Mouse (Mus musculus): ENCODE measurements around the gene Gm9844.
A peak's percentile ranks its signal among the peaks of the same experiment; 100 is the strongest.
"Not testable (repeated sequence)": the region's sequence is repeated elsewhere in the genome, so short reads cannot be mapped to it uniquely, and the experiment has no call there.

Gene Gm9844

GRCm38 (mm10) chr7:24861913-24862312, at the start of gene Gm9844:
TSS of gene Gm9844 (plus strand) at chr7:24862213.
- DNase-seq = no peak

DNA sequence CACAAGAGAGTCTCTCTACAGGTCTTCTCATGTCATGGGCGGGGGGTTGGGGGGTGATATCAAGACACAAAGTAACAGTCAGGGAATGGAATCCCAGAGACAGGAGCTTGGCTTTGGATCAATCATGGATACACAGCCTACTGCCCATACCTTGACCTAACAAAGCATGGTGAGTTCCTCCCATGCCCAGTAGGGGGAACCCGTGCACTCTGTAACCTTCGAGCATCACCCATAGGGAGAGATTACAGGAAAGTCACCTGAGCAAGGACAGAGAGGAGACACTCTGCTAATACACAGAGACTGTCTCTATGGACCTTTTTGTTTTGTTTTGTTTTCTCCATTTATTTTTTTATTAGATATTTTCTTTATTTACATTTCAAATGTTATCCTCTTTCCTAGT, 44.5 kb upstream of the Gm9844 start:
- peak; percentile 83 to 85 for DNase-seq

- no peak for DNase-seq
Observed at GRCm38 (mm10) chr7:24824452-24824851, 37.6 kb upstream of the Gm9844 start.

DNA sequence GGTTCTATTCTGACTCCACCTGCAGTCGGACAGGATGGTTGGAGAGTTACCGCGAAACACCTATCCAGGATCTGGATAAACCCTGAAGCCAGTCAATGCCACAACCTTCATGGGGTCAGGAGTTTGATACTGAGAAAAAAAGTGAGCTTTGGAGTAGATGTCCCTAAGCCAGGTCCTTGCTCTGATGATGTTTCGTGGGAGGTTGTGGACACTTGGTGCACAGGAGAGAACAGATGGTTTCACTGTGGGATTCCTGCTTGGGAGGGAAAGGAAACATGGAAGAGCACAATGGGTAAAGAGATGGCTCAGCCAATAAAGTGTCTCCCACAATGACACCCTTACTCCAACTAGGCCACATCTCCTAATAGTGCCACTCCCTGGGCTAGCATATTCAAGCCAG, 34.8 kb upstream of the Gm9844 start:
- DNase-seq = no peak

DNA sequence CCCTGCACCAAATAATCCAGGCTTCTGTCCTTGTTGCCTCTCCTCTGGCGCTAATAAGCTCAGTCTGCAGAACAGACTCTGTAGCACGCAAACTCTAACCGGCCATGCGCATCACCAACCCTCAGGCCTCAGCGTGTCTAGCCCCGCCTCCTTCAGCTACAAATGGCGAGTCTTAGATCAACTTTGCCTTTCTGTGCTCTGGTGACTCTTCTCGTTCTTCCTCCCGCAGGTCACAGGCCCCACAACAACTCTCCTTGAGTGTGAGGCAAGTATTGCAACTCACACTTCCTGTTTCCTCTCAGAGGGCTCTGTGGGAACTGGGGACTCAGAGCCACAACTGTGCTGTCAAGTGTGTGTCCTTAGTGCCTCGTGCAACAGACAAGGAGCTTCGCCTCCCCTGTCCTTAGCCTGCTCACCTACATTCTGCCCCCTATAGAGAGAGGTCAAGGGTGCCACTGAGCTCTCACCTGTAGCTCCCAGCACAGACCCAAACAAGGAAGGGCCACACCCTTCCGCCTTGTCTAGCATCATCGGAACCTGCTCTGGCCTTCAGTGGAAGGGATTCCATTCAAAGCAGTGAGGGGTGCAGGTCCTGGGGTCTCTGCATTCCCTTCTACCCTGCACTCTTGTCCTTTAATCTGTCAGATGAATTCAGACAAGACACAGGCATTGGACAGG, 23.1 kb upstream of the Gm9844 start:
- DNase-seq = peak in 1 of 2 experiments; percentile 32

DNA sequence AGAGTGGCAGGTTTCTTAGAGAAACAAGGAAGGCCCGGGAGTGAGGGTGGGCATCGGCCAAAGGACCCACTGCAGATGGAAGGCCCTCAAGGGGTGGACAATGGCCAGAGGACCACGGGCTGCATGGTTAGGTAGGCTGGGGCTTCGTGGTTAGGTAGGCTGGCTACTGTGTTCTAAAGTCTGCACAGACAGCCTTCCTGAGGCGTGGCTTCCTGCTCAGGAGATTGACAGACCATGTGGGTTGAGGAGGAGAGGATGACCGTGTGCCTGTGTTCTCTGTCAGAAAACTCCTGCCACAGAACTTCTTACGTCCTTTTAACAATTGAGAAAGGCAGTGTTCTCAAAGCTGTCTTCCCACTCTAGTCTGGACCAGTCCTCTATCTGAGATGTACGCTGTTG, 22.6 kb upstream of the Gm9844 start:
- no peak for DNase-seq

- no peak for DNase-seq
Observed at GRCm38 (mm10) chr7:24840331-24840730, 21.7 kb upstream of the Gm9844 start.

DNA sequence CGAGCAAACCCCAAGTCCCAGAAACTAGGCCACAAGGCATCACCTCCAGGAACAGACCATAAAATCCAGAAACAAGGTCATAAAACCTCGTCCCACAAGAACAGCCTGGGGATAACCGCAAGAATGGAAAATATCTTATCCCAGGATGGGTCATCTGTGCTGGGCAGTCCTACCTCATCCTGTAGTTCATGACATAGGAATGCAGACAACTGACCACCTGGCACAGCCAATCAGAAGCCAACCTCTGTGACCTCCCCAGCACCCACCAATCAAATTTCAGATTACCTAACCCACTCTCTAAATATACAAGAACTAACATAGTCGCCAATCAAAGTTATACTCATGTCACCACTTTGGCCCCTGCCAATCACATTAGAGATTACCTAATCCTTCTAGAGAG, 21.0 kb upstream of the Gm9844 start:
- no peak for DNase-seq

- DNase-seq = no peak
Observed at GRCm38 (mm10) chr7:24844144-24844543, 17.9 kb upstream of the Gm9844 start.

DNA sequence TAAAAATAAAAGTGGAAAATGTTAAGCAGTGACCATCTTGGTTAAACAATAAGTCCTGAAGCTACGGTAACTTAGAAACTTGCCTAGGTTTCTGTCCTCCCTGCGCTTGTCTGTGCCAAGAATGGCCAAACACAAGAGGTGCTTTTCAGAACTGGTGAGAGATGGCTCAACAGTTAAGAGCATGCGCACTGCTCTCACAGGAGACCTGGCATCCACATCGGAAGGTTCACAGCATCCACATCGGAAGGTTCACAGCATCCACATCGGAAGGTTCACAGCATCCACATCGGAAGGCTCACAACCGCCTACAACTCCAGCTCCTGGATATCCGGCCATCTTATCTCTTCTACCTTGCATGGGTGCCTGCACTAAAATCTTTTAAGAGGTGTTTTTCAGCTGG, 16.8 kb upstream of the Gm9844 start:
- no peak for DNase-seq

GRCm38 (mm10) chr7:24845713-24846112, 16.3 kb upstream of the Gm9844 start:
- DNase-seq = no peak

DNA sequence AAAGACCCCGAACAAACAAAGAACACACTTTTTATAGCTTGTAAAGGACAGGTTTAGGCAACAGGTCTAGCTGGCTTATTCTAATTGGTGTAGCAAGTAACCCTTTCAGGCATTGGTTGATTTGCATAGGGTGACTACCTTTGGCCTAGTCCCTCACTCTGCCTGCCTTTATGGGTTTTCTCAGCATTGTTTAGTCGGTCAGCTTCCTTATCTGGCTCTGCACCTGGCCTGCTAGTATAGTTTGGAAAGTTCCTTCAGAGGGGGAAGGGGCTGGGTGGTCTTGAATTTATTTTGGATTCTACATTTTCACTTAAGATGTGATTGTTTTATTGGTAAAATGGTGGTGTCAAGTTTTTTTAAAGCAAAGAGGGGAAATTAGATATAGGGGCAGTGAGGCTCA, 15.4 kb upstream of the Gm9844 start:
- DNase-seq = not testable (repeated sequence)

GRCm38 (mm10) chr7:24850162-24850561, 11.9 kb upstream of the Gm9844 start:
- DNase-seq = peak; percentile 33 to 57

DNA sequence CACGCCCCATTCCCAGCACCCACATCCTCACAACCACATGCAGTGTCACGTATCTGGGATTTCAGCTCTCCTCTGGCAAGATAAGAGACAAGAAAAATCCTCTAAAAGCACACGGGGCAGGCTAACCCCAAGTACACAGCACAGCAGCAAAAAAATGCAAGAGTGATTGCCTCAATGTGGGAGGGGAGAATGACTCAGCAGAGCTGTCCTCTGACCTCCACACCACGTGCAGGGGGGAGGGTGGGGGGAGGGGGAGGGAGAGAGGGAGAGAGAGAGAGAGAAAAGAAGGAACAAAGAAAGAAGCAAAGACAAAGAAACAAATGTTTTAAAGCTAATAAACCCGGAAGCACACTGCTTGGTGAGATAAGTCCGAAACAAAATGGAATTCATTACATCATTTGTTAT, 11.1 kb upstream of the Gm9844 start:
- peak; percentile 8 to 13 for DNase-seq

GRCm38 (mm10) chr7:24851596-24852325, 10.3 kb upstream of the Gm9844 start:
- no peak for DNase-seq

DNA sequence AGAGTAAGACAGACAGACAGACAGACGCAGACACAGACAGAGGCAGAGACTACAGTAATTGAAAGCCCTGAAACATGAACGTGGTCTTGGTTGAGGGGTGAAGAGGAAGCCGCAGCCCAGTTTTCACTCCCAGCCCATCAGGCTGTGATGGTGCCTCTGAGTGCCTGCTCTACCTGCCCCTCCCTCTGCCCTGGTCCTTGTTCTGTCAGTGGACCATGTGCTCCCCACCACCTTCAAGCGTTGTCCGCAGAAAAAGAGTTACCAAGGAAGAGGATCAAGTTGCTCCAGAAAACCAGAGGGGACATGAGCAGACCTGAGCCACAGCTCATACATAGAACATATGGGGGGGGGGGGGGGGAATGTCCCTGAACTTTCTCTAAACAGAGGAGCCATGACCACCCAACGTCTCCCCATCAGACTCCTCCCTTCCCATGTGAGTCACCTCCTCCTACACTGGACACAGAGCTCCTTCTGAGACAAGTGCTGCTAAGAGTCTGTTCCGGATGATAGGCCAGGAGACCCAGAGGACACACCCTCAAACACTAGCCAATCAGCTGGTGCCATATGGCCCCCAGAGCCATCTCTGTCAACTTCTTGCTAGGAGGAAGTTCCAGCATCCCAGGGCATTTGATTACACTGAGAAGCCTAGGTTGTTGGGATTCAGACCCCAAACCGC, 9.3 kb upstream of the Gm9844 start:
- no peak for DNase-seq

GRCm38 (mm10) chr7:24853233-24853563, 8.8 kb upstream of the Gm9844 start:
- DNase-seq = no peak

- DNase-seq = no peak
Observed at GRCm38 (mm10) chr7:24853695-24854094, 8.3 kb upstream of the Gm9844 start.

GRCm38 (mm10) chr7:24856460-24857120, 5.4 kb upstream of the Gm9844 start:
- no peak for DNase-seq

- DNase-seq = no peak
Observed at GRCm38 (mm10) chr7:24859234-24859633, 2.8 kb upstream of the Gm9844 start.

DNA sequence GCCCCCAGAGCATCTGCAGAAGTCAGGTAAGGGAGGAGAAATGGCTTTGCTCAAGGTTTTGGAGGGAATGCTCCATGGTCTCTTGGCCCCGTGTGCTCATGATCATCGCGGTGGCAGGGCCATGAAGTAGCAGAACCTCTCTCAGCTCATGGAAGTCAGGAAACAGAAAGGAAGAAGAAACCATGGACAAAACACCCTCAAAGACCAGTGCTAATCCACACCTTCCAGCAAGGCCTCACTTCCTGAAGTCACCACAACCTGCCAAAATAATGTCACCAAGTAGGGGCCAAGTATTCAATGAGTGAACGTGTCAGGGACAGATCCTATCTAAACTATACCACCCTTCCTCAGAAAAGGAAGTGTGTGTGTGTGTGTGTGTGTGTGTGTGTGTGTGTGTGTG, 840 bp downstream of the Gm9844 start:
- DNase-seq = no peak

- no peak for DNase-seq
Observed at GRCm38 (mm10) chr7:24864156-24864555, 2.1 kb downstream of the Gm9844 start.

- DNase-seq = no peak
Observed at GRCm38 (mm10) chr7:24869080-24869479, 7.1 kb downstream of the Gm9844 start.

Measured in kidney, postnatal 4 days (tissue).